Mouse (Mus musculus): ENCODE data around the gene Ercc4. TPM values are rescaled to one million over a fixed set of nuclear protein-coding genes. Genes with fewer than 3 reads are reported as not detected.

The Ercc4 gene
- polyA plus RNA-seq, 1 experiment from 2014 or later = 7.0 TPM

Other genes with a start within 250 kb of the Ercc4 start
- 14.0 and 15.5 TPM in 2 replicates for gene Mrtfb, start 146.8 kb downstream of the Ercc4 start, polyA plus RNA-seq (2015; fragmentation: Nextera tagmentation; extraction: Ambion mirVana)

All from heart, embryonic 15.5 days (tissue).